Mouse (Mus musculus): ENCODE data around the gene Nags.

Gene Nags

GRCm38 (mm10) chr11:102145471-102146001 lies at the start of gene Nags:
Nags (plus strand) TSS chr11:102145513.
- CTCF ChIA-PET: no interaction called here

GRCm38 (mm10) chr11:102095676-102096075 lies 49.6 kb upstream of the Nags start:
- CTCF ChIA-PET: no interaction called here

GRCm38 (mm10) chr11:102096446-102096845 lies 48.9 kb upstream of the Nags start:
- CTCF ChIA-PET: no interaction called here

- CTCF ChIA-PET: interaction anchor here (0.6 kb wide), 1 partner anchor 9 kb away, joined by 5 read pairs; no protein-coding TSS in a partner anchor
Observed at GRCm38 (mm10) chr11:102096887-102097391, 48.4 kb upstream of the Nags start.

GRCm38 (mm10) chr11:102101219-102101618 lies 44.1 kb upstream of the Nags start, which contains the start of gene Ppy:
Ppy (minus strand) TSS chr11:102101319.
- CTCF ChIA-PET: no interaction called here

GRCm38 (mm10) chr11:102102485-102103258 lies 42.6 kb upstream of the Nags start:
- CTCF ChIA-PET: interaction anchor here (0.6 kb wide), 1 partner anchor 14 kb away, joined by 3 read pairs; no protein-coding TSS in a partner anchor

- CTCF ChIA-PET: no interaction called here
Observed at GRCm38 (mm10) chr11:102106911-102107310, 38.4 kb upstream of the Nags start.

GRCm38 (mm10) chr11:102107732-102108131 lies 37.6 kb upstream of the Nags start, which contains the start of gene Pyy:
Pyy (minus strand) TSS chr11:102107832.
- CTCF ChIA-PET: no interaction called here

GRCm38 (mm10) chr11:102111576-102111975 lies 33.7 kb upstream of the Nags start:
- CTCF ChIA-PET: no interaction called here

GRCm38 (mm10) chr11:102116241-102116640 lies 29.1 kb upstream of the Nags start:
- CTCF ChIA-PET: interaction anchor here (0.6 to 0.7 kb wide), 3 partner anchors 14 to 75 kb away, joined by 3 to 5 read pairs (median 3); no protein-coding TSS in a partner anchor

- CTCF ChIA-PET: no interaction called here
Observed at GRCm38 (mm10) chr11:102117386-102117785, 27.9 kb upstream of the Nags start.

- CTCF ChIA-PET: no interaction called here
Observed at GRCm38 (mm10) chr11:102134516-102134915, 10.8 kb upstream of the Nags start.

- CTCF ChIA-PET: no interaction called here
Observed at GRCm38 (mm10) chr11:102137625-102138446, 7.5 kb upstream of the Nags start.

- CTCF ChIA-PET: interaction anchor here (0.6 kb wide), 2 partner anchors 22 to 271 kb away, joined by 5 to 8 read pairs; no protein-coding TSS in a partner anchor
Observed at GRCm38 (mm10) chr11:102138447-102138740, 6.9 kb upstream of the Nags start.

- CTCF ChIA-PET: interaction anchor here (0.5 to 0.7 kb wide), 4 partner anchors 20 to 738 kb away, joined by 3 to 5 read pairs (median 4); no protein-coding TSS in a partner anchor
Observed at GRCm38 (mm10) chr11:102140508-102140907, 4.8 kb upstream of the Nags start.

- CTCF ChIA-PET: interaction anchor here (0.6 kb wide), 1 partner anchor 55 kb away, joined by 9 read pairs; no protein-coding TSS in a partner anchor
Observed at GRCm38 (mm10) chr11:102142355-102142754, 3.0 kb upstream of the Nags start.

- CTCF ChIA-PET: no interaction called here
Observed at GRCm38 (mm10) chr11:102144957-102145470, 299 bp upstream of the Nags start.

GRCm38 (mm10) chr11:102146005-102146404 lies 692 bp downstream of the Nags start:
- CTCF ChIA-PET: no interaction called here

- CTCF ChIA-PET: no interaction called here
Observed at GRCm38 (mm10) chr11:102146531-102146930, 1.2 kb downstream of the Nags start.

GRCm38 (mm10) chr11:102147213-102147989 lies 2.1 kb downstream of the Nags start:
- CTCF ChIA-PET: no interaction called here
